Mouse (Mus musculus): ENCODE measurements at regions not wholly inside any gene's neighbourhood (a gene's known extent, or its start where the extent isn't known, plus 50 kb on each side); places are given as distances from the start of the nearest gene placed in this dataset.

DNA sequence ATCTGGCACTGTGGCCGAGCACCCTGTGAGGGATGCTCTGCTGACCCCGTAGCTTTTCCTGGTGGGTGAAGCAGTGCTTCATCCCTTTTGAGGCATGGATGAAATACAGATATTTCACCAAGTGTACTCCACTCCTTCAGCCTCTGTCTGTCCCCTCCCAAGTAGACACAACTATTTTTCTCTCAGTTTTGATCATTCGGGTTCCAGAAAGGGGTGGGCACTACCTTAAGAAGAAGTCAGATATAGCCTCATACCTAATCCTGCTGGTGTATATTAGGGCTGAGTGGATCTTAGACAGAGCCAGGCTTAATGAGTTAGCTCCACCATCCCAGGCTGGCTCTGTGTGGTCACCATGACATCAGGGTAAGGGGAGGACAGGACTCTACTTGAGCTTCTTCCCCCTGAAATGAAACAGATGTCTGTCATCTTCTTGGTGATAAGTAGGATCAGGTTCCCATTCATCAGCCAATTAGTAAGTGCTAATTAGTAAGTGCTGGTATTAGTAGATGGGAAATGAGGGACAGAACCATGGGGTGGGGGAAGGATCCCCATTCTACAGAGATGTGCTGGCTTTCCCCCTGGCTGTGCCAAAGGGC, 58.7 kb upstream of the Tmem150c start:
- H3K36me3 ChIP-seq (ENCODE audit: control insufficient read depth, insufficient read depth, low read length), result no peaks in the 10 kb centered on the region
- no peak for DNase-seq (ENCODE audit: extremely low read depth, low read depth, low spot score)
- H3K9ac ChIP-seq (ENCODE audit: low read depth, low read length), result no peak overlapping the region
- H3K4me1 ChIP-seq (ENCODE audit: control insufficient read depth, insufficient read depth, low read length), result no peaks in the 10 kb centered on the region
- no peaks in the 10 kb centered on the region for H3K27me3 ChIP-seq (ENCODE audit: control insufficient read depth, insufficient read depth, low read length)
- 88% methylated on average over 3 of the region's 3 CpGs for WGBS
- H3K27ac ChIP-seq (replicated peaks; ENCODE audit: insufficient read depth, low read depth, low read length), result no peak overlapping the region
- no peaks in the 10 kb centered on the region for H3K79me2 ChIP-seq (ENCODE audit: control insufficient read depth, insufficient read depth, low read length)
- no peak overlapping the region for H3K4me3 ChIP-seq (ENCODE audit: insufficient read depth, low read depth, low read length)
- no peak for TF ChIP-seq CTCF (IDR thresholded peaks at IDR 0.05; ENCODE audit: low read depth, low read length)
- TF ChIP-seq POLR2A (IDR thresholded peaks at IDR 0.05; ENCODE audit: extremely low read depth, insufficient read depth, low read length), result no peak

GRCm38 (mm10) chr5:100217178-100218035, 57.8 kb upstream of the Tmem150c start:
- Histone ChIP-seq H3K36me3 (ENCODE audit: control insufficient read depth, insufficient read depth, low read length) (no peaks in the 10 kb centered on the region), H3K9ac (ENCODE audit: low read depth, low read length) (no peak overlapping the region), H3K79me2 (ENCODE audit: control insufficient read depth, insufficient read depth, low read length) (no peaks in the 10 kb centered on the region), H3K4me3 (ENCODE audit: insufficient read depth, low read depth, low read length) (no peak overlapping the region), H3K27ac (replicated peaks; ENCODE audit: insufficient read depth, low read depth, low read length) (no peak overlapping the region), H3K27me3 (ENCODE audit: control insufficient read depth, insufficient read depth, low read length) (no peaks in the 10 kb centered on the region), H3K4me1 (ENCODE audit: control insufficient read depth, insufficient read depth, low read length) (no peaks in the 10 kb centered on the region)
- DNase-seq (ENCODE audit: extremely low read depth, low read depth, low spot score), result no peak
- 67% methylated on average over 17 of the region's 17 CpGs for WGBS
- no peak for TF ChIP-seq CTCF (IDR thresholded peaks at IDR 0.05; ENCODE audit: low read depth, low read length)
- no peak for TF ChIP-seq POLR2A (IDR thresholded peaks at IDR 0.05; ENCODE audit: extremely low read depth, insufficient read depth, low read length)

GRCm38 (mm10) chr5:100213901-100214300, 54.3 kb upstream of the Tmem150c start:
- Histone ChIP-seq H3K4me3 (ENCODE audit: insufficient read depth, low read depth, low read length) (no peak overlapping the region), H3K4me1 (ENCODE audit: control insufficient read depth, insufficient read depth, low read length) (peaks cover 3% of the 10 kb centered on the region; the same call in 1 of the 2 replicates), H3K9ac (ENCODE audit: low read depth, low read length) (no peak overlapping the region), H3K27me3 (ENCODE audit: control insufficient read depth, insufficient read depth, low read length) (no peaks in the 10 kb centered on the region), H3K79me2 (ENCODE audit: control insufficient read depth, insufficient read depth, low read length) (no peaks in the 10 kb centered on the region), H3K36me3 (ENCODE audit: control insufficient read depth, insufficient read depth, low read length) (no peaks in the 10 kb centered on the region), H3K27ac (replicated peaks; ENCODE audit: insufficient read depth, low read depth, low read length) (no peak overlapping the region)
- WGBS, result 92% methylated on average over 8 of the region's 8 CpGs
- DNase-seq (ENCODE audit: extremely low read depth, low read depth, low spot score), result no peak
- TF ChIP-seq CTCF (IDR thresholded peaks at IDR 0.05; ENCODE audit: low read depth, low read length) (no peak), POLR2A (IDR thresholded peaks at IDR 0.05; ENCODE audit: extremely low read depth, insufficient read depth, low read length) (no peak)

- no peak overlapping the region for H3K4me3 ChIP-seq (ENCODE audit: insufficient read depth, low read depth, low read length)
- no peaks in the 10 kb centered on the region for H3K36me3 ChIP-seq (ENCODE audit: control insufficient read depth, insufficient read depth, low read length)
- no peak for TF ChIP-seq POLR2A (IDR thresholded peaks at IDR 0.05; ENCODE audit: extremely low read depth, insufficient read depth, low read length)
- no peak for TF ChIP-seq CTCF (IDR thresholded peaks at IDR 0.05; ENCODE audit: low read depth, low read length)
- H3K27ac ChIP-seq (replicated peaks; ENCODE audit: insufficient read depth, low read depth, low read length), result no peak overlapping the region
- peaks cover 3% of the 10 kb centered on the region; the same call in 1 of the 2 replicates for H3K4me1 ChIP-seq (ENCODE audit: control insufficient read depth, insufficient read depth, low read length)
- no peak for DNase-seq (ENCODE audit: extremely low read depth, low read depth, low spot score)
- 32% methylated on average over 5 of the region's 5 CpGs for WGBS
- H3K79me2 ChIP-seq (ENCODE audit: control insufficient read depth, insufficient read depth, low read length), result no peaks in the 10 kb centered on the region
- no peaks in the 10 kb centered on the region for H3K27me3 ChIP-seq (ENCODE audit: control insufficient read depth, insufficient read depth, low read length)
- H3K9ac ChIP-seq (ENCODE audit: low read depth, low read length), result no peak overlapping the region
Measured at GRCm38 (mm10) chr5:100210708-100211107, 51.1 kb upstream of the Tmem150c start.

Measured in liver, adult 2 months (tissue).